Mouse (Mus musculus) kidney, adult 11 months (tissue): ENCODE results near the gene Mrrf.

Experiments
- DNase-seq: peaks from one replicate; pipeline ENCODE4 v3.0.0; 2022

Mrrf gene

DNA sequence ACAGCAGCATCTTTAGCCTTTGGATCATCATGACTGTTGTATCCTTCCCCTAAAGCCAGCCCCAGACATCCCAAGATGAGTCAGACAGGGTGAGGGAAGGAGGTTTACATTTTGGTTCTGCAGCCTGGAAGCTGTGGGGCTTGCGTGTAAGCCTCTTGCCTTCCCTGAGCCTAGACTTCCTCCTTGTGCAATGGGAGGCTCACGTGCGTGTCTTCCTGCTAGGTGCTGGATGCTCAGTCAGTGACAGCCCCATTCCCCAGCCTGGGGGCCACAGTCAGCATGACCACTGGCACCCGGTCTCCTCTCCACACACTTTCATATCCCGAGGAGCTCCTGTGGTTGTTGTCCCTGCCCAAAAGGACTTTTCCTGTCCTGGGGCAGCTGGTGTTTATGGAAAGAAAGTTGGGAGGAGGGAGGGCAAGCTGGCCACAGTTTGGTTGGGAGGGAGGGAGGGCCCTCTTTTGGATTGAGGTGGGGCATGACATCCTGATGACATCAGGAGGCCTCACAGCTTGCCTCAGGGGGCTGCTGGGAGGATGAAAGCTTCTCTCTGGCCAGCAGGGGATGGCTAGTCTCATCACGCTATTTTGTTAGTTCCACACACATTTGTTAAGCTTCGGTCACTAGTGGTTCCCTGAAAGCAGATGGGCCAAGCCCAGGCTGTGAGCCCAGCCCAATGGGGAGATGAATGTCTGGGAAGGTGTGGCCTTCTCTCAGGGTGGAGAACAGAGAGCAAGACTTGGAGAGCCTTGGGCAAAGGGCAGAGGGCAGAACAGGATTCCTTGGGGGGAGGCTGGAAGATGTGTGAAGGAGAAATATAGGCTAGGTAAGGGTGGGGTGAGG lies 98.6 kb downstream of the Mrrf start:
- no peak for DNase-seq

DNA sequence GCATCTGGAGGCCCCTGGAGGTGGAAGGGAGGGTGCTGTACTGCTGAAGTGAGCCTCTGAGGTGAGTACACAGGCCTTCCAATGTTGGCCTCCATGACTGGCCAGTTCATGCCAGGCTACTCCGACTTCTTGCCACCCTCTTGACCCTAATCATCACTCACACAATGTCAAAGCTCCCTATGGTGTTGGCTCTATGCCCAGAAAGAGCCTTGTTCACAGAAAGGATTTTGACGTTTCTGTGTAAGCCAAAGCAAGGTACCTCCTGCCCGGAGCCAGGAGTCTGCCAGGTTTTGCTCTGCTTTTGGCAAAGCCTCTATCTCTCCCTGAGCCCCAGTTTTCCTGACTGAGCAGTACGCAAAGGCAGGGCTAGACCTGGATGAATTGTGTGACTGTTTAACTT lies 99.7 kb downstream of the Mrrf start:
- peak; percentile 44 for DNase-seq

DNA sequence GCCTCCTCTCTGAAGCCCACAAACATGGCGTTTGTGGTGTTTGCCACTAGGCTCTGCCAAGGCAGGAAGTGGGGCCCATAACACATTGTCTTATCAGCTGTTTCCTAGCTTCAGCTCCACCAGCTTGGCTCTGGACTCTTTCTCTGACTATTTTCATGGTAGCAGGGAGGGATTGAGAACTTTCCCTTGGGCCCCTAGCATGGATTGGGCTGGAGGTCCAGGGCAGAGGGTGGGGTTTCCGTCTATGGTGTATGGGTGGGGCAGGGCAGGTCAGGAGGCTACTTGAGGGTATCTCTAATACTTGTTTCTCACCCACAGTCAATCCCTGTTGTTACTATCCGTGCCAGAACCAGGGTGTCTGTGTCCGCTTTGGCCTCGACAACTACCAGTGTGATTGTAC lies 100.7 kb downstream of the Mrrf start:
- DNase-seq: no peak

GRCm38 (mm10) chr2:36237557-36237956 lies 101.4 kb downstream of the Mrrf start:
- DNase-seq: no peak

DNA sequence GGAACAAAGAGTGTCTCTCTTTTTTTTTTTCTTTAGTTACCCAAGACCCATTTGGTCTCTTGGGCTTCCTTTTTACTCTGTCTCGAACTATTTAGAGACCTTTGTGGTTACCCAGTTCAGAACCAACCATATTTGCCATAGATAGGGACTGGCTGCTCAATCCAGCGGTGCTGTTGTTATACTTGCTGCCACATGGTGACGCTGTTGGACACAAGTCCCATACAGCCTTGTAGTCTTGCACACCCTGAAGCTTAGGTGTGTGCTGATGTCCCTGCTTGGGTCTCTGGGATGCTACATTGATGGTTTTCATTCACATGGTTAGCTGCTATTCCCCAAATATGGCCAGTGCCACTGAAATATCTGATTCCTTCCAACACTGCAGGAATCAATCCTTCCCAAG lies 102.3 kb downstream of the Mrrf start:
- no peak for DNase-seq

DNA sequence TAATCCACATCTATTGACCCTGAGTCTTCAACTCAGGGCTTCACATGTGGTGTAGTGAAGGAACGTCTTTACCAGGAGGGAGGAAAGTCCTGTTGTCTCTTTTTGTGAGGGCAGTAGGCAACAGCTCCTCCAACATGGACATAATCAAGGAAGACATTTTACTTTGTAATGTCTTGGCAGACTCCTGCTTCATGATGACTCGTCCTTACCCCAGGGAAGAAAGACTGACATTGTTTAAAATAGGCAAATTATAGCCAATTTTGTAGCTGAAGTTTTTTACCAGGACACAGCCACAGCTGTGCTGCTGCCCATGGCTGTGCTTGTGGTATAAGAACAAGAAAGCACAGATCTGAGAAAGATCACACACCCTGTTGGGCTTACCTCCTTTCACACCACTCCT lies 102.8 kb downstream of the Mrrf start:
- DNase-seq: no peak
